Mouse (Mus musculus): Measurements from ENCODE around the gene Syap1. TPM values are rescaled to one million over a fixed set of nuclear protein-coding genes. Genes with fewer than 3 reads are reported as not detected.

Syap1 gene
- total and polyA plus RNA-seq, 2 experiments from 2014 or later = 23.4 to 40.0 TPM

GRCm38 (mm10) chrX:162871734-162872517 lies 16.3 kb downstream of the Syap1 start:
- 31% methylated on average over 4 of the region's 4 CpGs for WGBS
- H3K9ac ChIP-seq (replicated peaks; ENCODE audit: low read length) = no peak overlapping the region
- no peaks in the 10 kb centered on the region for H3K9me3 ChIP-seq (ENCODE audit: low read length)
- H3K27ac ChIP-seq = no peak overlapping the region
- DNase-seq (ENCODE audit: low spot score) = peak; percentile 36
- H3K4me2 ChIP-seq (ENCODE audit: low read depth, low read length) = no peak overlapping the region
- peaks cover 8% of the 10 kb centered on the region; the same call in 1 of the 2 replicates for H3K36me3 ChIP-seq (ENCODE audit: insufficient read depth, low read length)
- no peaks in the 10 kb centered on the region for H3K27me3 ChIP-seq (ENCODE audit: insufficient read depth, low read length)
- peak; percentile 74 for TF ChIP-seq CTCF (IDR thresholded peaks at IDR 0.05; ENCODE audit: low read depth)
- no peak overlapping the region for H3K4me3 ChIP-seq (ENCODE audit: low read length)
- no peaks in the 10 kb centered on the region for H3K4me1 ChIP-seq (ENCODE audit: insufficient read depth, low read length)
- no peak for ATAC-seq

DNA sequence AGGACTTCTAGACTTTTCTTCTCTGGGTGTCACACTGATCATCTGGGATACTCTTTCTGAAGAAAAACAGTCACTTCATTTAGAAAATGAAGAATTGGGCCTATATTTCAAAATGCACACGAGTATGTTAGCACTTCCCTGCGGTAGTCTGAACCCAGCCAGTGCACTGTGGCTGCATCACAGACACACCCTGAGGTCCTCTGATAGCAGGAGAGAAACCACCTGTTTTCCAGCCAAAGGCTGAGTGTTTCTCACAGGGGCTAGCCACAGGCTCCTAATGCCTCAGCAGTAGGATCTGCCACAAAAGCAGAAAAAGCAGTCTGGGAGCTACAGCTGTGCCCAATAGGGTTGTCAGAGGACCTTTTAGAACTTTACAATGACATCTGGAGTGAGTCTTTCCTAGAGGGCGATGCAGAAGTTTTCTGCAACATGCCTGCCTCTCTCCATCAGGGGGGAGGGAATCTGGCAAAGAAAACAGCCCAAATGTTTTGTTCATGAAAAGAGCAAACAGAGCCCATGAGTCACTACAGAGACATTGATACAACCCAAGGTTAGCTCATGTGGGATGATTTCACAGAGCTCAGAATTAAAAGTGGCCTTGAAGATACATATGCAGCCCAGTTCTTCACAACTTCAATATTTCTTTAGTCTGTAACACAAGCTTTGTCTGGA lies 19.8 kb downstream of the Syap1 start:
- ATAC-seq (no peak), DNase-seq (ENCODE audit: low spot score) (no peak)
- no peak overlapping the region for H3K27ac ChIP-seq
- H3K36me3 ChIP-seq (ENCODE audit: insufficient read depth, low read length) = peaks cover 8% of the 10 kb centered on the region; the same call in 1 of the 2 replicates
- WGBS = 64% methylated on average over 3 of the region's 3 CpGs
- H3K27me3 ChIP-seq (ENCODE audit: insufficient read depth, low read length) = no peaks in the 10 kb centered on the region
- H3K9ac ChIP-seq (replicated peaks; ENCODE audit: low read length) = no peak overlapping the region
- no peak overlapping the region for H3K4me3 ChIP-seq (ENCODE audit: low read length)
- TF ChIP-seq CTCF (IDR thresholded peaks at IDR 0.05; ENCODE audit: low read depth) = no peak
- H3K4me1 ChIP-seq (ENCODE audit: insufficient read depth, low read length) = no peaks in the 10 kb centered on the region
- H3K4me2 ChIP-seq (ENCODE audit: low read depth, low read length) = no peak overlapping the region
- no peaks in the 10 kb centered on the region for H3K9me3 ChIP-seq (ENCODE audit: low read length)

GRCm38 (mm10) chrX:162848682-162849081 lies 39.6 kb downstream of the Syap1 start:
- Histone ChIP-seq H3K9ac (replicated peaks; ENCODE audit: low read length) (no peak overlapping the region), H3K36me3 (ENCODE audit: insufficient read depth, low read length) (no peaks in the 10 kb centered on the region), H3K9me3 (ENCODE audit: low read length) (no peaks in the 10 kb centered on the region), H3K4me1 (ENCODE audit: insufficient read depth, low read length) (no peaks in the 10 kb centered on the region), H3K27me3 (ENCODE audit: insufficient read depth, low read length) (no peaks in the 10 kb centered on the region), H3K27ac (no peak overlapping the region), H3K4me2 (ENCODE audit: low read depth, low read length) (no peak overlapping the region), H3K4me3 (ENCODE audit: low read length) (no peak overlapping the region)
- ATAC-seq (no peak), DNase-seq (ENCODE audit: low spot score) (no peak)
- 94% methylated on average over 1 of the region's 1 CpGs for WGBS
- TF ChIP-seq CTCF (IDR thresholded peaks at IDR 0.05; ENCODE audit: low read depth) = no peak

DNA sequence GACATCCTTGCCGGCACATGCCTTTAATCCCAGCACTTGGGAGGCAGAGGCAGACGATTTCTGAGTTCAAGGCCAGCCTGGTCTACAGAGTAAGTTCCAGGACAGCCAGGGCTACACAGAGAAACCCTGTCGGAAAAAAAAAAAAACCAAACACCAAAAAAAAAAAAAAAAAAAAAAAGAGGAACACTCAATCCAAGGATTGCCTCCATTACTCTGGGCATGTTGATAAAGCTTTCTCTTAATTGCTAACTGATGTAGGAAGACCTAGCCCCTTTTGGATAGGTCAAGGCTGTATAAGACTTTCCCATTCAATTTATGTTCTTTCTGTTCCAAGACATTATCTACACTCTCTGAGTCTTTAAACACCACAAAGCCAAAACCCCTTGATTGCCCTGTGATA lies 42.7 kb downstream of the Syap1 start:
- Histone ChIP-seq H3K27ac (no peak overlapping the region), H3K4me1 (ENCODE audit: insufficient read depth, low read length) (no peaks in the 10 kb centered on the region), H3K4me2 (ENCODE audit: low read depth, low read length) (no peak overlapping the region), H3K4me3 (ENCODE audit: low read length) (no peak overlapping the region), H3K9me3 (ENCODE audit: low read length) (no peaks in the 10 kb centered on the region), H3K36me3 (ENCODE audit: insufficient read depth, low read length) (no peaks in the 10 kb centered on the region), H3K9ac (replicated peaks; ENCODE audit: low read length) (no peak overlapping the region), H3K27me3 (ENCODE audit: insufficient read depth, low read length) (no peaks in the 10 kb centered on the region)
- DNase-seq (ENCODE audit: low spot score) (no peak), ATAC-seq (no peak)
- no peak for TF ChIP-seq CTCF (IDR thresholded peaks at IDR 0.05; ENCODE audit: low read depth)
- 88% methylated on average over 3 of the region's 3 CpGs for WGBS

DNA sequence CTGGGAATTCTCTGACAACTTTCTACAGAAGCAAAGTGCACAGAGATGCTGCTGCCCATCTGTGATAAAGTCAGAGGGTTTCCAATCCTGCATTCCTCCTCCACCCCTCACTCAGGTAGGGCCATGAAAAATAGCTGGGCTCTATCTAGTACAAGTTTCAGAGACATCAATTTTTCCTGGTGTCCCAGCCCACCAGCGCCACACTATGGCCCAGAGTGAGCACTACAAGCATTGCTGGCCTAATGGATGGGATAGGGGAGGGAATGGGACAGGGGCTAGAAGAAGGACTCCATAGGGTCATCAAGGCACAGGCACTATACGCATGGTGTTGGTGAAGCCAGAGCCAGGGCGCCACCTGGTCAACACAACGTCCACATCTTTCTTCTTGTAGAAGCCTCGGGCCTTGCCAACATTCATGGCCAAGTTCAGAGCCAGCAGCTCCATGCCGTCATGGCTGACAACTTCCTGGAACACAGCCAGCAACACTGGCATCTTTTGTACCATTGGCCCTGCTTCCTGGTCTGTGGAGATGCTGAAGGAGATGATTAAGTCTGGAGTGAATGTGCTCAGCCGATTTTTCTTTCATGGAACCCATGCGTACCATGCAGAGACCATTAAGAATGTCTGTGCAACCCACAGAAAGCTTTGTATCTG lies 43.7 kb downstream of the Syap1 start:
- H3K9ac ChIP-seq (replicated peaks; ENCODE audit: low read length) = no peak overlapping the region
- no peaks in the 10 kb centered on the region for H3K9me3 ChIP-seq (ENCODE audit: low read length)
- ATAC-seq = no peak
- no peaks in the 10 kb centered on the region for H3K36me3 ChIP-seq (ENCODE audit: insufficient read depth, low read length)
- no peak for DNase-seq (ENCODE audit: low spot score)
- H3K4me3 ChIP-seq (ENCODE audit: low read length) = no peak overlapping the region
- 64% methylated on average over 8 of the region's 8 CpGs for WGBS
- H3K27ac ChIP-seq = no peak overlapping the region
- H3K4me2 ChIP-seq (ENCODE audit: low read depth, low read length) = no peak overlapping the region
- H3K4me1 ChIP-seq (ENCODE audit: insufficient read depth, low read length) = no peaks in the 10 kb centered on the region
- H3K27me3 ChIP-seq (ENCODE audit: insufficient read depth, low read length) = no peaks in the 10 kb centered on the region
- no peak for TF ChIP-seq CTCF (IDR thresholded peaks at IDR 0.05; ENCODE audit: low read depth)

GRCm38 (mm10) chrX:162832101-162832500 lies 56.1 kb downstream of the Syap1 start:
- H3K27me3 ChIP-seq (ENCODE audit: insufficient read depth, low read length) = no peaks in the 10 kb centered on the region
- no peak overlapping the region for H3K27ac ChIP-seq
- no peaks in the 10 kb centered on the region for H3K4me1 ChIP-seq (ENCODE audit: insufficient read depth, low read length)
- ATAC-seq (no peak), DNase-seq (ENCODE audit: low spot score) (no peak)
- H3K36me3 ChIP-seq (ENCODE audit: insufficient read depth, low read length) = no peaks in the 10 kb centered on the region
- H3K9me3 ChIP-seq (ENCODE audit: low read length) = no peaks in the 10 kb centered on the region
- no peak overlapping the region for H3K9ac ChIP-seq (replicated peaks; ENCODE audit: low read length)
- no peak overlapping the region for H3K4me3 ChIP-seq (ENCODE audit: low read length)
- TF ChIP-seq CTCF (IDR thresholded peaks at IDR 0.05; ENCODE audit: low read depth) = no peak
- H3K4me2 ChIP-seq (ENCODE audit: low read depth, low read length) = no peak overlapping the region
- 35% methylated on average over 3 of the region's 3 CpGs for WGBS

Data from hindbrain, postnatal 0 days (tissue).